Mouse (Mus musculus) forebrain, embryonic 12.5 days (tissue): Measurements from ENCODE around the gene Mbnl3. TPM values are rescaled to one million over a fixed set of nuclear protein-coding genes. Genes with fewer than 3 reads are reported as not detected.

Source experiments
- ATAC-seq: fragments of 200-750 bp; cut with Nextera tagmentation; 2 replicates; pipeline ENCODE4 v1.8.0; 2017; ENCODE audit warnings: moderate TSS enrichment; ENCODE audit not compliant: low FRiP score
- H3K27ac ChIP-seq: fragments of 300-500 bp; sonication (generic); 2 replicates; pipeline ENCODE4 v1.5.1; 2016; ENCODE audit warnings: mild to moderate bottlenecking
- H3K27me3 ChIP-seq: fragments of 300-500 bp; sonication (generic); 2 replicates; pipeline ENCODE4 v1.6.1; 2016; ENCODE audit warnings: mild to moderate bottlenecking
- H3K36me3 ChIP-seq: fragments of 300-500 bp; sonication (generic); replicated peaks from 2 replicates; pipeline ENCODE4 v1.6.1; 2016; ENCODE audit warnings: mild to moderate bottlenecking
- H3K4me1 ChIP-seq: fragments of 300-500 bp; sonication (generic); 2 replicates; pipeline ENCODE4 v1.6.1; 2016
- H3K4me2 ChIP-seq: fragments of 300-500 bp; sonication (generic); 2 replicates; pipeline ENCODE4 v1.6.1; 2016; ENCODE audit warnings: mild to moderate bottlenecking, moderate library complexity
- H3K4me3 ChIP-seq: fragments of 300-500 bp; sonication (generic); replicated peaks from 2 replicates; pipeline ENCODE4 v1.5.1; 2016; ENCODE audit warnings: mild to moderate bottlenecking
- H3K9ac ChIP-seq: fragments of 300-500 bp; sonication (generic); 2 replicates; pipeline ENCODE4 v1.6.1; 2016; ENCODE audit warnings: mild to moderate bottlenecking
- H3K9me3 ChIP-seq: fragments of 300-500 bp; sonication (generic); 2 replicates; pipeline ENCODE4 v1.6.1; 2016
- WGBS: fragments of 180-500 bp; shearing (Covaris S2); methylation state at CpG from one replicate; pipeline ENCODE4 v1.1.7; 2016; 5-methylcytosine and 5-hydroxymethylcytosine counted together
- microRNA-seq: library from miRNA; unstranded; fragments of <30 nt; microRNA quantifications from one replicate; pipeline ENCODE4, GENCODE M21; 2017
- polyA plus RNA-seq: library from polyadenylated mRNA; unstranded; fragments of >200 nt; fragmentation: Nextera tagmentation; extraction: Ambion mirVana; gene quantifications from 2 replicates; pipeline ENCODE4 v1.2.1, GENCODE M21; 2016

Gene Mbnl3
- polyA plus RNA-seq, 1 experiment from 2014 or later = 5.9 TPM

- Histone ChIP-seq H3K27ac (no peak overlapping the region), H3K4me1 (no peaks in the 10 kb centered on the region), H3K9ac (no peak overlapping the region), H3K9me3 (no peaks in the 10 kb centered on the region), H3K4me3 (no peak overlapping the region), H3K27me3 (no peaks in the 10 kb centered on the region), H3K36me3 (no peaks in the 10 kb centered on the region), H3K4me2 (no peak overlapping the region)
- 77% methylated on average over 3 of the region's 3 CpGs for WGBS
- no peak for ATAC-seq
Observed at GRCm38 (mm10) chrX:51140055-51140454, 66.3 kb downstream of the Mbnl3 start.

- Histone ChIP-seq H3K4me1 (no peaks in the 10 kb centered on the region), H3K36me3 (no peaks in the 10 kb centered on the region), H3K27me3 (no peaks in the 10 kb centered on the region), H3K9me3 (no peaks in the 10 kb centered on the region), H3K9ac (no peak overlapping the region), H3K4me2 (no peak overlapping the region), H3K4me3 (no peak overlapping the region), H3K27ac (no peak overlapping the region)
- 78% methylated on average over 3 of the region's 3 CpGs for whole genome bisulfite sequencing
- ATAC-seq = no peak
Observed at GRCm38 (mm10) chrX:51131325-51131724, 75.0 kb downstream of the Mbnl3 start.

DNA sequence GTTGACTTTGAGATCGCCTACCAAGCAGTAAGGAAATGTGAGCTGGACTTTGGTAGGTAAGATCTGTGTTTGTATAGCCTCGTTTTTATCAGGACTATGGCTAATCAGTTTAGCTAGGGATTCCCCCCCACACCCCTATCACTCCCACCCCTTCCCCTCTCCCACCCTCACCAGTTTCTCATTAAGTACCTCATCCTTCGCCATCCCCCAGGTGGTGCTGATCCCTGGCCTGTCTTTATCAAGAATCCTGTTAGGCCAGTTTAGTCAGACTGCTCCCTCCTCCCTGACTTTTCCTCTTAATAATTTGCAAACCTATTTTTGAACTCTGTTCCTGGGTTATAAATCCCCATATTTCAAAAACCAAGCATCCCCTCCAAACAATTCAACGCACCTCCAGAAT is 103.6 kb downstream of the Mbnl3 start:
- H3K9me3 ChIP-seq = no peaks in the 10 kb centered on the region
- no peak overlapping the region for H3K9ac ChIP-seq
- H3K27me3 ChIP-seq = no peaks in the 10 kb centered on the region
- no peaks in the 10 kb centered on the region for H3K36me3 ChIP-seq
- no peak overlapping the region for H3K4me3 ChIP-seq
- H3K27ac ChIP-seq = no peak overlapping the region
- no peak overlapping the region for H3K4me2 ChIP-seq
- WGBS = 69% methylated on average over 4 of the region's 4 CpGs
- ATAC-seq = no peak
- no peaks in the 10 kb centered on the region for H3K4me1 ChIP-seq

- H3K4me1 ChIP-seq = no peaks in the 10 kb centered on the region
- H3K27ac ChIP-seq = no peak overlapping the region
- no peak overlapping the region for H3K4me2 ChIP-seq
- no peak overlapping the region for H3K9ac ChIP-seq
- H3K36me3 ChIP-seq = no peaks in the 10 kb centered on the region
- H3K27me3 ChIP-seq = no peaks in the 10 kb centered on the region
- no peaks in the 10 kb centered on the region for H3K9me3 ChIP-seq
- no peak overlapping the region for H3K4me3 ChIP-seq
- no peak for ATAC-seq
- 80% methylated on average over 6 of the region's 6 CpGs for WGBS
Observed at GRCm38 (mm10) chrX:51084972-51085371, 121.4 kb downstream of the Mbnl3 start.

DNA sequence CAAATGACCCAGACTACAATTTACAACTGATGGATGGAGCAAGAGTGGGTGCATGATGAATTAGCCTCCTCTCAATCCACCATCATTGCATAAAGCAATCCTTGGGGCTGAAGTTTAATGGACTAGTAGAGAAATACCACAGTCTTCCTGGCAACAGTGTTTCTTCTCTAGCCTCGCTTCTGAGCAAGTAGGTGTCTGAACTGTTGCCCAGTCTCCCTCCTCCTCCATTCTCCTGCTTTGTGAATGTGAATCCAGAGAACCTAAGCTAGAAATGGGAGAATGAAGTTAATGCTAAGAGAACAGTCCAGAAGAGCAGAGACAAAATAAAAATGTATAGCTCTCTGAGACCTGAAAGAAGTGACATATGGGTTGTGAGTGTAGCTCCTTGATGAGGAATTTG is 122.1 kb downstream of the Mbnl3 start:
- no peak overlapping the region for H3K9ac ChIP-seq
- no peaks in the 10 kb centered on the region for H3K4me1 ChIP-seq
- no peaks in the 10 kb centered on the region for H3K9me3 ChIP-seq
- H3K4me2 ChIP-seq = no peak overlapping the region
- no peaks in the 10 kb centered on the region for H3K36me3 ChIP-seq
- H3K27ac ChIP-seq = no peak overlapping the region
- 78% methylated on average over 1 of the region's 1 CpGs for WGBS
- ATAC-seq = no peak
- H3K4me3 ChIP-seq = no peak overlapping the region
- H3K27me3 ChIP-seq = no peaks in the 10 kb centered on the region

- ATAC-seq = no peak
- Histone ChIP-seq H3K9ac (no peak overlapping the region), H3K36me3 (no peaks in the 10 kb centered on the region), H3K4me3 (no peak overlapping the region), H3K4me1 (no peaks in the 10 kb centered on the region), H3K9me3 (no peaks in the 10 kb centered on the region), H3K27me3 (no peaks in the 10 kb centered on the region), H3K4me2 (no peak overlapping the region), H3K27ac (no peak overlapping the region)
- WGBS = 28% methylated on average over 3 of the region's 3 CpGs
Observed at GRCm38 (mm10) chrX:51076744-51077143, 129.6 kb downstream of the Mbnl3 start.

Small RNA genes lying within 50 kb of the gene (microRNA-seq; reads per million reads assigned to microRNA genes)
- not detected for gene Gm23417

Other genes starting within 250 kb of the Mbnl3 start
- 22.9 and 23.2 TPM in 2 replicates for gene Rap2c, start 188.5 kb downstream of the Mbnl3 start, polyA plus RNA-seq